Mouse (Mus musculus): ENCODE results near the gene Psmd12. TPM values are rescaled to one million over a fixed set of nuclear protein-coding genes. Genes with fewer than 3 reads are reported as not detected.

The Psmd12 gene
- polyA plus RNA-seq, 1 experiment from 2014 or later: 171 TPM

GRCm38 (mm10) chr11:107516387-107516786 is 37.1 kb downstream of the Psmd12 start:
- Histone ChIP-seq H3K4me3 (ENCODE audit: low read depth, low read length) (no peak overlapping the region), H3K27ac (ENCODE audit: low read depth, low read length) (no peak overlapping the region), H3K9ac (ENCODE audit: low read length) (no peak overlapping the region), H3K36me3 (ENCODE audit: control insufficient read depth, insufficient read depth, low read length) (no peaks in the 10 kb centered on the region), H3K4me2 (ENCODE audit: low read length) (no peak overlapping the region), H3K27me3 (replicated peaks; ENCODE audit: control insufficient read depth, insufficient read depth, low read length) (no peaks in the 10 kb centered on the region), H3K4me1 (ENCODE audit: control insufficient read depth, insufficient read depth, low read length) (0 out of 2 replicates have a peak, but pooled peaks cover 2% of the 10 kb centered on the region), H3K9me3 (replicated peaks; ENCODE audit: control insufficient read depth, low read length) (no peaks in the 10 kb centered on the region)
- ATAC-seq (no peak), DNase-seq (ENCODE audit: low spot score) (no peak)
- 90% methylated on average over 2 of the region's 2 CpGs for WGBS

- DNase-seq (ENCODE audit: low spot score): no peak
- Histone ChIP-seq H3K9me3 (replicated peaks; ENCODE audit: control insufficient read depth, low read length) (no peaks in the 10 kb centered on the region), H3K36me3 (ENCODE audit: control insufficient read depth, insufficient read depth, low read length) (no peaks in the 10 kb centered on the region), H3K4me3 (ENCODE audit: low read depth, low read length) (no peak overlapping the region), H3K4me1 (ENCODE audit: control insufficient read depth, insufficient read depth, low read length) (no peaks in the 10 kb centered on the region), H3K9ac (ENCODE audit: low read length) (no peak overlapping the region), H3K27me3 (replicated peaks; ENCODE audit: control insufficient read depth, insufficient read depth, low read length) (no peaks in the 10 kb centered on the region), H3K4me2 (ENCODE audit: low read length) (no peak overlapping the region), H3K27ac (ENCODE audit: low read depth, low read length) (no peak overlapping the region)
- no peak for ATAC-seq
- 84% methylated on average over 5 of the region's 5 CpGs for WGBS
Measured at GRCm38 (mm10) chr11:107518645-107519429, 39.6 kb downstream of the Psmd12 start.

- Histone ChIP-seq H3K4me2 (ENCODE audit: low read length) (no peak overlapping the region), H3K36me3 (ENCODE audit: control insufficient read depth, insufficient read depth, low read length) (no peaks in the 10 kb centered on the region), H3K4me3 (ENCODE audit: low read depth, low read length) (no peak overlapping the region), H3K27me3 (replicated peaks; ENCODE audit: control insufficient read depth, insufficient read depth, low read length) (no peaks in the 10 kb centered on the region), H3K9ac (ENCODE audit: low read length) (no peak overlapping the region), H3K4me1 (ENCODE audit: control insufficient read depth, insufficient read depth, low read length) (no peaks in the 10 kb centered on the region), H3K27ac (ENCODE audit: low read depth, low read length) (no peak overlapping the region), H3K9me3 (replicated peaks; ENCODE audit: control insufficient read depth, low read length) (no peaks in the 10 kb centered on the region)
- 56% methylated on average over 1 of the region's 1 CpGs for WGBS
- no peak for ATAC-seq
- DNase-seq (ENCODE audit: low spot score): no peak
Measured at GRCm38 (mm10) chr11:107521153-107521552, 41.9 kb downstream of the Psmd12 start.

GRCm38 (mm10) chr11:107524966-107525365 is 45.7 kb downstream of the Psmd12 start:
- WGBS: 79% methylated on average over 1 of the region's 1 CpGs
- Histone ChIP-seq H3K36me3 (ENCODE audit: control insufficient read depth, insufficient read depth, low read length) (no peaks in the 10 kb centered on the region), H3K4me2 (ENCODE audit: low read length) (no peak overlapping the region), H3K9ac (ENCODE audit: low read length) (no peak overlapping the region), H3K4me3 (ENCODE audit: low read depth, low read length) (no peak overlapping the region), H3K9me3 (replicated peaks; ENCODE audit: control insufficient read depth, low read length) (no peaks in the 10 kb centered on the region), H3K27me3 (replicated peaks; ENCODE audit: control insufficient read depth, insufficient read depth, low read length) (no peaks in the 10 kb centered on the region), H3K27ac (ENCODE audit: low read depth, low read length) (no peak overlapping the region), H3K4me1 (ENCODE audit: control insufficient read depth, insufficient read depth, low read length) (no peaks in the 10 kb centered on the region)
- no peak for DNase-seq (ENCODE audit: low spot score)
- no peak for ATAC-seq

- no peak overlapping the region for H3K9ac ChIP-seq (ENCODE audit: low read length)
- 15% methylated on average over 3 of the region's 3 CpGs for WGBS
- H3K27me3 ChIP-seq (replicated peaks; ENCODE audit: control insufficient read depth, insufficient read depth, low read length): no peaks in the 10 kb centered on the region
- no peaks in the 10 kb centered on the region for H3K9me3 ChIP-seq (replicated peaks; ENCODE audit: control insufficient read depth, low read length)
- no peaks in the 10 kb centered on the region for H3K4me1 ChIP-seq (ENCODE audit: control insufficient read depth, insufficient read depth, low read length)
- ATAC-seq (no peak), DNase-seq (ENCODE audit: low spot score) (no peak)
- no peak overlapping the region for H3K4me3 ChIP-seq (ENCODE audit: low read depth, low read length)
- no peak overlapping the region for H3K27ac ChIP-seq (ENCODE audit: low read depth, low read length)
- no peaks in the 10 kb centered on the region for H3K36me3 ChIP-seq (ENCODE audit: control insufficient read depth, insufficient read depth, low read length)
- H3K4me2 ChIP-seq (ENCODE audit: low read length): no peak overlapping the region
Measured at GRCm38 (mm10) chr11:107527632-107528031, 48.3 kb downstream of the Psmd12 start.

GRCm38 (mm10) chr11:107529320-107529719 is 50.0 kb downstream of the Psmd12 start:
- Histone ChIP-seq H3K36me3 (ENCODE audit: control insufficient read depth, insufficient read depth, low read length) (no peaks in the 10 kb centered on the region), H3K4me1 (ENCODE audit: control insufficient read depth, insufficient read depth, low read length) (no peaks in the 10 kb centered on the region), H3K4me2 (ENCODE audit: low read length) (no peak overlapping the region), H3K9ac (ENCODE audit: low read length) (no peak overlapping the region), H3K27me3 (replicated peaks; ENCODE audit: control insufficient read depth, insufficient read depth, low read length) (no peaks in the 10 kb centered on the region), H3K9me3 (replicated peaks; ENCODE audit: control insufficient read depth, low read length) (no peaks in the 10 kb centered on the region), H3K4me3 (ENCODE audit: low read depth, low read length) (no peak overlapping the region), H3K27ac (ENCODE audit: low read depth, low read length) (no peak overlapping the region)
- 53% methylated on average over 8 of the region's 8 CpGs for WGBS
- ATAC-seq: no peak
- DNase-seq (ENCODE audit: low spot score): no peak

GRCm38 (mm10) chr11:107531445-107531844 is 52.2 kb downstream of the Psmd12 start:
- Histone ChIP-seq H3K4me2 (ENCODE audit: low read length) (no peak overlapping the region), H3K4me1 (ENCODE audit: control insufficient read depth, insufficient read depth, low read length) (no peaks in the 10 kb centered on the region), H3K36me3 (ENCODE audit: control insufficient read depth, insufficient read depth, low read length) (no peaks in the 10 kb centered on the region), H3K27me3 (replicated peaks; ENCODE audit: control insufficient read depth, insufficient read depth, low read length) (no peaks in the 10 kb centered on the region), H3K9me3 (replicated peaks; ENCODE audit: control insufficient read depth, low read length) (no peaks in the 10 kb centered on the region), H3K4me3 (ENCODE audit: low read depth, low read length) (no peak overlapping the region), H3K27ac (ENCODE audit: low read depth, low read length) (no peak overlapping the region), H3K9ac (ENCODE audit: low read length) (no peak overlapping the region)
- 78% methylated on average over 4 of the region's 4 CpGs for WGBS
- no peak for ATAC-seq
- no peak for DNase-seq (ENCODE audit: low spot score)

GRCm38 (mm10) chr11:107532271-107532670 is 53.0 kb downstream of the Psmd12 start:
- no peak overlapping the region for H3K4me3 ChIP-seq (ENCODE audit: low read depth, low read length)
- ATAC-seq (no peak), DNase-seq (ENCODE audit: low spot score) (no peak)
- WGBS: 52% methylated on average over 5 of the region's 5 CpGs
- H3K36me3 ChIP-seq (ENCODE audit: control insufficient read depth, insufficient read depth, low read length): no peaks in the 10 kb centered on the region
- no peaks in the 10 kb centered on the region for H3K4me1 ChIP-seq (ENCODE audit: control insufficient read depth, insufficient read depth, low read length)
- no peak overlapping the region for H3K9ac ChIP-seq (ENCODE audit: low read length)
- H3K27me3 ChIP-seq (replicated peaks; ENCODE audit: control insufficient read depth, insufficient read depth, low read length): no peaks in the 10 kb centered on the region
- H3K27ac ChIP-seq (ENCODE audit: low read depth, low read length): no peak overlapping the region
- no peaks in the 10 kb centered on the region for H3K9me3 ChIP-seq (replicated peaks; ENCODE audit: control insufficient read depth, low read length)
- H3K4me2 ChIP-seq (ENCODE audit: low read length): no peak overlapping the region

GRCm38 (mm10) chr11:107538994-107539393 is 59.7 kb downstream of the Psmd12 start:
- Histone ChIP-seq H3K9ac (ENCODE audit: low read length) (no peak overlapping the region), H3K9me3 (replicated peaks; ENCODE audit: control insufficient read depth, low read length) (no peaks in the 10 kb centered on the region), H3K4me3 (ENCODE audit: low read depth, low read length) (no peak overlapping the region), H3K27me3 (replicated peaks; ENCODE audit: control insufficient read depth, insufficient read depth, low read length) (no peaks in the 10 kb centered on the region), H3K4me2 (ENCODE audit: low read length) (no peak overlapping the region), H3K36me3 (ENCODE audit: control insufficient read depth, insufficient read depth, low read length) (no peaks in the 10 kb centered on the region), H3K4me1 (ENCODE audit: control insufficient read depth, insufficient read depth, low read length) (no peaks in the 10 kb centered on the region), H3K27ac (ENCODE audit: low read depth, low read length) (no peak overlapping the region)
- no peak for DNase-seq (ENCODE audit: low spot score)
- WGBS: 87% methylated on average over 4 of the region's 4 CpGs
- no peak for ATAC-seq

Measured in forebrain, embryonic 14.5 days (tissue).